Mouse (Mus musculus): Measurements from ENCODE around the gene Slc3a1.

Gene Slc3a1

DNA sequence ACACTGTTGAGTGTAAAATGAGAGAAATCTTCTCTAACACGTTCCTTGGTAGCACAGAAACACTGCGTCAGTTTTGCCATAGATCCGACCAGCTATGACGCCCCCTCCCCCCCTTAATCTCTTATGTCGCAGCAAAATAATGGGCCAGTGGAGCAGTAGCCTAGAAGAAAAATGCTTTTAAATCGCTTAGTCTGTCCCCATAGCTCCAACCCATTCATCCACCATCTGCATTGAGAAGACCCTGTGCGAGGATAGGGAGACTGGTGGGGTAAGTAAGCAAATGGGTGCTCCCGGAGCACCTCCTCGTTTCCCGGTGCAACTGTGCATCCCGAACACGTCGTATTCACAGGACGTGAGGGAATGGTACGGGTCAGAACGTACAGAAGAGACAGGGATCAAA, 61.4 kb downstream of the Slc3a1 start:
- DNase-seq (ENCODE audit: low spot score), result no peak

DNA sequence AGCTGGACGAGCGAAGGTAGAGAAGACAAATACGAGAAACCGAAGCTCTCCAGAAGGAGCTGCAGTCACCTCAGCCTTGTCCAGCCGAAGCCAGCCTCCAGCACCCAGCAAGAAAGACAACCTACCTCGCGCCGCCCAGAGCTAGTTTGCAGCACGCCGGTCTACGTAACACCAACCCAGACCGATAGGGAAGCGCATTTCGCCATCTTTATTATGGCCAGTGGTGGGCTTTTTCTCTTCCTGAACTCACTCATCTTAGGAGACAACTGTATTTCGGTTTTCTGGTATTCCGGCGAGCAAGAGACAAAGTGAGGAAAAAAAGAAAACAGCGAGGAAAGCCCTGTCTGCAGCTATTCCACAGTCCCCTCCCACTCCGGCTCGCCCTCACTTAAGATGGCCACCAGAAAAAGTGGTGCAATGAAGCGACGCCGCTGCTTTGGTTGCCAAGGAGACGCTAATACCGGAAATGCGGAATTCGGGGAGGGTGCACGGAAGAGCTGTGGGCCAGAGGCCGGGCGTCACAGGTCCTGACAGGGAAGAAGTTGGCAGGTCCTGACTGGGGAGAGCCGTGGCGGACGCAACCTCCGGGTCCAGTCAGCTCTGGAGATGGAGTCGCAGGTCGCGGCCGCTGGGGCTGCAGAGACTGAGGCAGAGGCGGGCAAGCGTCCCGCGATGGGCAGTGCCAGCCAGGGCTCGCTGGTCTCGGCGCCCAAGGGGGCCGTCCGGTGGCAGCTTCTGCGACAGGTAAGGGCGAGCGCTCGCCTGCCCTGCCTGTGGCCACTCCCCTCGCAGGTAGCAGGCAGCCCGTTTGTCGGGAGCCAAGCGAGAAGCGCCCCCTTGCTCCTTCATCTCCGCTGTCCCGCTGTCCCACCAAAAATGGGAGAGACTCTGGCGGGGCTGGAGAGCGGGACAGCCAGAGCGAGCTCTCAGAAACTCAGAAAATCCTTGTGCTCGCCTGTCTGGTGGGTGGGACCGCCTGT, 62.2 kb downstream of the Slc3a1 start, which contains the start of the genes Prepl and Camkmt:
TSS of gene Prepl (minus strand) at position 122 of the 980 bp plus-strand sequence.
TSS of gene Camkmt (plus strand) at position 433 of the 980 bp plus-strand sequence.
- DNase-seq (ENCODE audit: low spot score), result peak; percentile 95

DNA sequence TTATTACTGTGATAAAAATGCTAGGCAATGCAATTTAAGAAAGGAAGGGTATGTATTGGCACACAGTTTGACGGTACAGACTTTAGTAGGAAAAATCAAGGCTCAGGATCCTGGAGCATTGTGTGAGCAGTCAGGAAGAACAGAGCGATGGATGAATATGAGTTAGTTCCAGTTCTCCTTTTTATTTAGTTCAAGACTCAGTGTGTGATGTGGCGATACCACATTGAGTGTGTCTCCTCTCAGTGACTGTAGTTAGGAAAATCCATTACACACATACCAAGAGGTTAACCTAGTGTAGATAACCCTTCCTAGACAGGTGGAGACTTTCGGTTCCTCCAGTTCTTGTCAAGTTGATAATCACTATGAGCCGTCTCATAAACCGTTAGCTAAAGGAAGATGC, 63.6 kb downstream of the Slc3a1 start:
- DNase-seq (ENCODE audit: low spot score), result no peak

DNA sequence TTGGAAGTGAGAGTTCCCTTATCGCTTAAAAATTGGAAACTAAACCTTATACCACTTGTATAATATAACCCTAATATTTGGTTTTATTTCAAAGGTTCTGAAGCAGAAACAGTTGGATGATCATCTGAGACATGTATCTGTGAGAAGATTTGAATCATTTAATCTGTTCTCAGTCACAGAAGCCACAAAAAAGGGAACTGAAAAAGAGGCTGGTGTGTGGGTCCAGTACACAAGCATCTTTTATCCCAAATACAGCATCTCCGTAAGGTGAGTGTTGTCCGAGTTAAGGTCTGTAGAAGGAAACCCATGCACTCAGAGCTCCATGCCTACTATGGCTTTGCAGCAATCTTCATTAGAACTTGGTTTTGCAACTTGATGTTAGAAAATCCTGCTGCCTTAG, 68.2 kb downstream of the Slc3a1 start:
- DNase-seq (ENCODE audit: low spot score), result no peak

DNA sequence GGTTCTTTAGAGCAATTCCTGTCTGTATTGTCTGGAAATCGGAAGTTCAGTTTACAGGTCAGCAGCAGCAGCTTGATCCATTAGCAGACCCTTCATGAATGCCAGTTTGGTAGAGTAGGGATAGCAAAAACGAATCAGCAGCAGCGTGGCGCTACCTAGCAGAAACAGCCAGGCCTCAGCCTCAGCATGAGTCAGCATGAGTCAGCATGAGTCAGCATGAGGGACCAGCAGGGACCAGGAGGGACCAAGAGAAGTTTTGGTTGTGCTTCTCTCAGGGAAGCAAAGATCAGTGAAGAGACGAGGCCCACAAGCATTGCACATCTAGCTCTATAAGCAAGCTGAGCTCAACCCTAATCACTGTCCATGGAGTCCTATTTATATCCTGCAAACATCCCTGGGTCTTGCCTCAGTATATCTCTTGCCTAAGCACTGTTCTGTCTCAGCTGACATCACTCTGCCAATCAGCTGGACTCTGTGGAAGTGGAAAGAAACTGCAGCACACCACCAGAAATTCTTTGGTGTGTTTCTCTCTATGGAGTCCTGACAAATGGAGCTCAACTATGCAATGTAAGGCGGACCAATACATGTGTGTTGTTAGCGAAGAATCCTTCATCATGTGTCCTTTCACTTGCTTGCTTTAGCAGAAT, 70.6 kb downstream of the Slc3a1 start:
- DNase-seq (ENCODE audit: low spot score), result no peak

DNA sequence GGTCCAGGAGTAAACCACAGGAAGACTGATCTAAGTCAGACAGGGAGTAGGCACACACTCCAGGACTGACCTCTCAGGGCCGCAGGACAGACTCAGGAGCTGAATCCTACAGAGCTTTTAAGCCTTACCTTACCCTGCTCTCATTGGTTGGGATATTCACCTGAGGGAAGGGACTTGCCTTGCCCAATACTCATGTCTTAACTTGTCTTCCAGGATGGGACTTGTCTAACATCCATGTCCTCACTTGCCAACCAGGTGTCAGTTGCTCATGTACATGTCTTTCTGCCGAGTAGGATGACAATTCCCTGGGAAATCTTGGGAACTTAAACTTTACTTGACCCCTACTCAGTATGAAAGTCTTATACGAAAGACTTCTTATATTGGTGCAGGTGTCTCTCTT, 72.1 kb downstream of the Slc3a1 start:
- no peak for DNase-seq (ENCODE audit: low spot score)

DNA sequence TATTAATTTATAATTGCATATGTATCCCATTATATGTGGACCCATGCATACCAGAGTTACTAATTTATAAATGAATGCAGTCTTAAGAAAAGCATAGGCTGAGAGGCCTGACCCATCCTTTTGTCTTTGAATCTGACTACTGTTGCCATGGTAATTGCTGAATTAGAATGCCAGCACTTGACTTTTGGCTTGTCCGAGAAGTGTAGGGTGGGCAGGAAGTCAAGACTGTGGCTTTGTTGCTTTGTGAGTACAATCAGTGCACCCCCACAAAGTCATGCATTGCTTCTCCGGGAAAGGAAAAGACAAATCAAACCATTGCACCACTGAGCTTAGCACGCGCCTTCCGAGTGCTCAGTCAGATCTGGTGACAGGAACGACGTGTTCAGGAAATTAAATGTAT, 73.6 kb downstream of the Slc3a1 start:
- no peak for DNase-seq (ENCODE audit: low spot score)

DNA sequence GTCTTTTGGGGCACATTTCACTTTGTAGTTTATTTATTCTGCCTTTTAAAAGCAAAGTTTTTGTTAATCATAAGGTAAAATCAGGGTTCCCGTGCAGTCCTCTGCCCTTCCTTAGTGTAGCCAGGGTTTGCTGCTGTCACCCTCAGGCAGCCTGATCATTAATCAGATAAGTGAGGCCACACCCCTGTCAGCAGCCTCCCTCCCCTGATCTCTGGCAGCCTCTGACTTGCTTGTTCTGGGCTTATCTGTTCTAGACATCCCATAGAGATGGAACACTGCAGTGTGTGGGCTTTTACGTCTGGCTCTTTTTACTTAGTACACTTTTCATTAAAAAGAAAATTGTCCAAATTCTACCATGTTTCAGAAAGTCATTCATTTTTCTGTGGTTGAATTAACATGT, 75.1 kb downstream of the Slc3a1 start:
- no peak for DNase-seq (ENCODE audit: low spot score)

DNA sequence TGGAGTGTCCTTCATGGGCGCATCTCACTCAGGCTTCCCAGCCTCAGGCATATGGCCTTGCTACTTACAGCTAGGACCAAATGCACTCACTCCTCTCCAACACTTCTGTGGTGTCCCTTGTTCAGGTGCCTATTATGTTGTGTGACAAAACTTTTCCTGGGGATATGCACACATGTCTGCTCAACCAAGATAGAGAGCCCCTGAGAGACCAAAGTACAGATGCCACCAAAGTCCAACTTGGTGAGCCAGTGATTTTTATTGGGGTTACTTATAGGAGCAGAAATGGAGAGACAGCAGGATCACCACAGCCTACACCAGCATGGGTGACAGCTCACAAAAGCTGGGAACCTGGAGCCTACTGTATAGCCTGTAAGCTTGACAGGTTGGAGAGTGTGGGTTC, 82.5 kb downstream of the Slc3a1 start:
- DNase-seq (ENCODE audit: low spot score), result no peak

DNA sequence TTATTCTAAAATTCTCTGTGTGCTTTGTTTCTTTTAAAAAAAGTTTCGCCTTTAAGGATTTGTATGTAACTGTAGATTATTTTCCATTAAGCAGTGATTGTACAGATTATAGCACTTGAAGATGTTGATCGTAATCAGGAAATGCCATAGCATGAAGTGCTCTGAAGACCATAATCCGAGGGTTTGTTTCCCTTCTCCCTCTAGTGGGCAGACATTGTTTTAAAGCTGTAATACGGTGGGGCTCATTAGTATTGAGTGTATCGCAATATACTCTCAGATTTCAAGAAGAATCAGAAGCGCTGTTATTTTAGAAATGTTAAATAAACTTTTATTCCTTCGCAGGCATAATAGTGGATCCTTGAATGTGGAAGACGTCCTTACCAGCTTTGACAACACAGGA, 85.3 kb downstream of the Slc3a1 start:
- DNase-seq (ENCODE audit: low spot score), result no peak

Measured in ovary, adult 18-20 months (tissue).